ENCODE assay signal across 27 mouse cellular contexts in the genomic region with DNA sequence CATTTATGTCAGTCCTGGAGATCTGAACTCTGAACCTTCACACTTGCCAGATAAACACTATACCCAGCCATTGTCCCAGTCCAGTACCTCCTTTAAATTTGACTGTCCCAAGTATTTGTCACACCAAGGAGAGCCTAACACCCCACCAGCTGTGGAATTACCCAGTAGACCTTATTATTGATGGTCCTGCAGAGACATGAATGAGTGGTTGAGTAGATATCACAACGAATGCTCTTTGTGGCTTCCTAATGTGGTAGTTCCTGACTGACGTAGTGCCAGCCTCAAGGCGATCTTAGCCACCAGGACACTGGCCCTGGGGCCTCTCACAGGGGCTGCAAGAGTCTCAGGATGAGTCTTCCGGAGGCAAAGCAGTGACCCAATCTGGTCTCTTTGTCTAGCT.
DNase-seq lines count a peak whose midpoint lies in the region; ATAC-seq and TF ChIP-seq lines count a peak whose summit lies in the region.
"Had no signal": no experiment of that assay in that cellular context is flagged by ENCODE, and none has a peak within 500 bp of the region (broad histone marks: within the 10 kb centered on the region; RNA-seq: fewer than 3 reads in every experiment).

No protein-coding gene starts in this region.

- intact Hi-C loops in heart, postnatal 10 days (cut with DNase I) = no loop called here

- no peak for ATAC-seq in heart, embryonic 11.5 days (replicated peaks; ENCODE audit: insufficient number of reproducible peaks, low FRiP score, low TSS enrichment)
- ATAC-seq in heart, embryonic 16.5 days (replicated peaks; ENCODE audit: extremely low read depth, insufficient read depth, low FRiP score) = no peak
- no peak for ATAC-seq in stomach, embryonic 15.5 days (ENCODE audit: insufficient read depth, low FRiP score, low read depth)
- ATAC-seq in stomach, postnatal 0 days (ENCODE audit: low FRiP score, low TSS enrichment) = no peak
- ATAC-seq: CD4-positive, CD25-positive, alpha-beta regulatory T cell, adult 4 months; forebrain, embryonic 13.5 days; intestine, postnatal 0 days; midbrain, embryonic 16.5 days had no signal

- no peaks in the 10 kb centered on the region for H3K9me3 ChIP-seq in heart, embryonic 11.5 days (replicated peaks; ENCODE audit: control insufficient read depth, low read length)
- no peaks in the 10 kb centered on the region for H3K9me3 ChIP-seq in heart, embryonic 16.5 days (replicated peaks; ENCODE audit: control insufficient read depth, low read length)
- no peaks in the 10 kb centered on the region for H3K9me3 ChIP-seq in stomach, embryonic 15.5 days
- no peaks in the 10 kb centered on the region for H3K9me3 ChIP-seq in stomach, postnatal 0 days (ENCODE audit: control insufficient read depth, low read length)
- H3K9me3 ChIP-seq: forebrain, embryonic 13.5 days; limb, embryonic 10.5 days; limb, embryonic 15.5 days had no signal

- TF ChIP-seq EP300 in stomach, postnatal 0 days (optimal IDR thresholded peaks at IDR 0.05) = no peak

- no peak overlapping the region for H3K4me2 ChIP-seq in heart, embryonic 11.5 days
- no peak overlapping the region for H3K4me2 ChIP-seq in heart, embryonic 16.5 days (ENCODE audit: low read depth, low read length)
- no peak overlapping the region for H3K4me2 ChIP-seq in stomach, embryonic 15.5 days
- no peak overlapping the region for H3K4me2 ChIP-seq in stomach, postnatal 0 days (replicated peaks; ENCODE audit: low read depth)
- H3K4me2 ChIP-seq: forebrain, embryonic 13.5 days; hindbrain, embryonic 14.5 days; limb, embryonic 15.5 days; midbrain, embryonic 11.5 days had no signal

- H3K4me1 ChIP-seq in heart, embryonic 11.5 days (ENCODE audit: control insufficient read depth, insufficient read depth, low read length) = peaks cover 19% of the 10 kb centered on the region
- peaks cover 45% of the 10 kb centered on the region for H3K4me1 ChIP-seq in heart, embryonic 16.5 days (ENCODE audit: control insufficient read depth, insufficient read depth, low read length)
- peaks cover 19% of the 10 kb centered on the region for H3K4me1 ChIP-seq in stomach, embryonic 15.5 days
- H3K4me1 ChIP-seq in stomach, postnatal 0 days (replicated peaks; ENCODE audit: control insufficient read depth, insufficient read depth) = peaks cover 8% of the 10 kb centered on the region

- no peak for TF ChIP-seq CTCF in stomach, postnatal 0 days (IDR thresholded peaks at IDR 0.05; ENCODE audit: low read depth)

- peak overlapping the region; percentile 89; the same call in 1 of the 2 replicates for H3K27ac ChIP-seq in heart, embryonic 11.5 days (ENCODE audit: low read depth, low read length)
- peak overlapping the region; percentile 99 for H3K27ac ChIP-seq in heart, embryonic 16.5 days (ENCODE audit: low read length)
- H3K27ac ChIP-seq in stomach, embryonic 15.5 days = 0 out of 2 replicates have a peak overlapping the region, but pooled peaks have one; percentile 31
- H3K27ac ChIP-seq in stomach, postnatal 0 days (replicated peaks) = no peak overlapping the region
- H3K27ac ChIP-seq: forebrain, embryonic 13.5 days; hindbrain, embryonic 14.5 days; limb, embryonic 10.5 days; limb, embryonic 15.5 days had no signal

- no peak for DNase-seq in heart, postnatal 10 days
- DNase-seq in heart, postnatal 4 days = no peak
- DNase-seq in stomach, postnatal 0 days (ENCODE audit: low spot score) = no peak
- DNase-seq in lung, postnatal 10 days = no peak
- no peak for DNase-seq in adrenal gland, adult 8-10 months
- DNase-seq: adrenal gland, postnatal 25 days; cerebellum, adult 2 months; cerebellum, postnatal 14 days; gastrocnemius, postnatal 10 days; kidney, adult 9 months; kidney, postnatal 10 days; layer of hippocampus, postnatal 36 days; lung, postnatal 4 days; right cerebral cortex, postnatal 25 days; thymus, adult 18-20 months; thymus, postnatal 25 days had no signal

- H3K27me3 ChIP-seq in heart, embryonic 11.5 days (ENCODE audit: control insufficient read depth, insufficient read depth, low read length) = no peaks in the 10 kb centered on the region
- H3K27me3 ChIP-seq in heart, embryonic 16.5 days (ENCODE audit: control insufficient read depth, insufficient read depth, low read length) = no peaks in the 10 kb centered on the region
- no peaks in the 10 kb centered on the region for H3K27me3 ChIP-seq in stomach, embryonic 15.5 days (replicated peaks)
- no peaks in the 10 kb centered on the region for H3K27me3 ChIP-seq in stomach, postnatal 0 days (ENCODE audit: control insufficient read depth, insufficient read depth, low read length)
- H3K27me3 ChIP-seq: forebrain, embryonic 13.5 days; limb, embryonic 15.5 days had no signal

- H3K4me3 ChIP-seq in heart, embryonic 11.5 days (ENCODE audit: low read depth, low read length) = no peak overlapping the region
- H3K4me3 ChIP-seq in heart, embryonic 16.5 days (ENCODE audit: low read length) = no peak overlapping the region
- H3K4me3 ChIP-seq in stomach, embryonic 15.5 days (replicated peaks) = no peak overlapping the region
- no peak overlapping the region for H3K4me3 ChIP-seq in stomach, postnatal 0 days (ENCODE audit: low read depth, low read length)
- H3K4me3 ChIP-seq: forebrain, embryonic 13.5 days; limb, embryonic 10.5 days; limb, embryonic 15.5 days had no signal

- H3K9ac ChIP-seq in heart, embryonic 11.5 days (ENCODE audit: low read depth, low read length) = no peak overlapping the region
- H3K9ac ChIP-seq in heart, embryonic 16.5 days (ENCODE audit: low read length) = no peak overlapping the region; the same call in 1 of the 2 replicates
- H3K9ac ChIP-seq in stomach, embryonic 15.5 days = no peak overlapping the region
- H3K9ac ChIP-seq in stomach, postnatal 0 days (ENCODE audit: low read length) = no peak overlapping the region
- H3K9ac ChIP-seq: forebrain, embryonic 13.5 days; hindbrain, embryonic 14.5 days; limb, embryonic 15.5 days had no signal

- H3K36me3 ChIP-seq in heart, embryonic 11.5 days (ENCODE audit: control insufficient read depth, insufficient read depth, low read length) = no peaks in the 10 kb centered on the region
- H3K36me3 ChIP-seq in heart, embryonic 16.5 days (ENCODE audit: control insufficient read depth, insufficient read depth) = no peaks in the 10 kb centered on the region
- H3K36me3 ChIP-seq in stomach, embryonic 15.5 days = no peaks in the 10 kb centered on the region
- no peaks in the 10 kb centered on the region for H3K36me3 ChIP-seq in stomach, postnatal 0 days (ENCODE audit: control insufficient read depth, insufficient read depth, low read length)
- H3K36me3 ChIP-seq: limb, embryonic 10.5 days; limb, embryonic 15.5 days had no signal

- WGBS in heart, embryonic 11.5 days (ENCODE audit: insufficient replicate concordance) = 78% methylated on average over 4 of the region's 4 CpGs
- WGBS in heart, embryonic 16.5 days = 76% methylated on average over 4 of the region's 4 CpGs
- 78% methylated on average over 4 of the region's 4 CpGs for WGBS in stomach, embryonic 15.5 days
- 90% methylated on average over 4 of the region's 4 CpGs for WGBS in stomach, postnatal 0 days
